In the genomic region with DNA sequence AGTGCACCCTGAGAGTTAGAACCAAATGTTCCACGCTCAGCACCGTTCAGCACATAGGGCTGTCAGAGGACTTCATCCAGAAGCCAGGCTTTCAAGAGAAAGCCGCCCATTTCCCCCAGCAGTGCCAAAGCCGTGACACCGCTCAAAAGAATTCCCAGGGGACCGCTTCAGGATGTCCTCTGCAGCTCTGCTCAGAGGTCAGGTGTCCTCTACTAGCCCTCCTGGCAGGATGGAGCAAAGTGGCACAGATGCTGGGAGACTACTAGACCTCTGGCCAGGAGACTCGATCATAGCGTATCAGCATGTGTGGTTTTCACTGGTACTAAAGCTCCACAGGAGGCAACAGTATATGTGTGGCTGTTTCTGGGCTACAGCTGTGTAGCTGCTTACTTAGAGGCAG, we compare ENCODE assay signal across 26 mouse cellular contexts. TPM values are rescaled to one million over a fixed set of nuclear protein-coding genes. Genes with fewer than 3 reads are reported as not detected.
A peak's percentile ranks its signal among the peaks of the same experiment; 100 is the strongest.
DNase-seq lines count a peak whose midpoint lies in the region; ATAC-seq and TF ChIP-seq lines count a peak whose summit lies in the region.
"Had no signal": no experiment of that assay in that cellular context is flagged by ENCODE, and none has a peak within 500 bp of the region (broad histone marks: within the 10 kb centered on the region; RNA-seq: fewer than 3 reads in every experiment).

No protein-coding gene starts in this region.

- DNase-seq in cerebellum, adult 9-10 months, result peak; percentile 13
- no peak for DNase-seq in cerebellum, postnatal 4 days (ENCODE audit: low spot score in 2 of 2)
- DNase-seq in kidney, adult 2 months, result peak; percentile 42
- peak; percentile 35 to 54 for DNase-seq in kidney, postnatal 25 days
- DNase-seq: adrenal gland, adult 2 months; adrenal gland, postnatal 36 days; cerebellum, adult 2 months; gastrocnemius, postnatal 10 days; gastrocnemius, postnatal 36 days; heart, postnatal 10 days; heart, postnatal 36 days had no signal

- no peak for TF ChIP-seq POLR2A in kidney, adult 2 months (IDR thresholded peaks at IDR 0.05; ENCODE audit: low read depth, low read length)

- H3K9ac ChIP-seq in kidney, embryonic 15.5 days, result no peak overlapping the region
- no peak overlapping the region for H3K9ac ChIP-seq in kidney, embryonic 14.5 days (ENCODE audit: low read depth, low read length)
- H3K9ac ChIP-seq: forebrain, embryonic 13.5 days; heart, embryonic 12.5 days; heart, embryonic 15.5 days; intestine, embryonic 15.5 days had no signal

- TF ChIP-seq CTCF in kidney, adult 2 months (conservative IDR thresholded peaks at IDR 0.05; ENCODE audit: insufficient read depth, insufficient read length, low read depth, low read length), result no peak

- no peaks in the 10 kb centered on the region for H3K36me3 ChIP-seq in kidney, adult 2 months (ENCODE audit: control insufficient read depth, insufficient read depth, low read length)
- peaks cover 14% of the 10 kb centered on the region for H3K36me3 ChIP-seq in kidney, embryonic 15.5 days
- 0 out of 2 replicates have a peak, but pooled peaks cover 4% of the 10 kb centered on the region for H3K36me3 ChIP-seq in kidney, embryonic 14.5 days (ENCODE audit: control insufficient read depth, insufficient read depth, low read length)

- H3K4me1 ChIP-seq in kidney, adult 2 months (ENCODE audit: control insufficient read depth, insufficient read depth, low read length), result no peaks in the 10 kb centered on the region
- peaks cover 28% of the 10 kb centered on the region for H3K4me1 ChIP-seq in kidney, embryonic 15.5 days
- no peaks in the 10 kb centered on the region for H3K4me1 ChIP-seq in kidney, embryonic 14.5 days (ENCODE audit: control insufficient read depth, insufficient read depth, low read length)
- H3K4me1 ChIP-seq: intestine, embryonic 15.5 days had no signal

- no peak for ATAC-seq in kidney, embryonic 15.5 days (replicated peaks; ENCODE audit: low FRiP score)
- ATAC-seq in kidney, embryonic 14.5 days (ENCODE audit: low FRiP score, low TSS enrichment), result no peak
- ATAC-seq: CD4-positive, CD25-positive, alpha-beta regulatory T cell, adult 4 months; forebrain, embryonic 13.5 days; forebrain, embryonic 16.5 days; hindbrain, embryonic 16.5 days; intestine, embryonic 15.5 days had no signal

- H3K27ac ChIP-seq in kidney, adult 2 months (ENCODE audit: insufficient read depth, low read depth, low read length), result no peak overlapping the region
- no peak overlapping the region for H3K27ac ChIP-seq in kidney, embryonic 15.5 days
- no peak overlapping the region for H3K27ac ChIP-seq in kidney, embryonic 14.5 days (ENCODE audit: low read depth, low read length)
- H3K27ac ChIP-seq: forebrain, embryonic 10.5 days; forebrain, embryonic 13.5 days; heart, embryonic 15.5 days; hindbrain, embryonic 10.5 days; hindbrain, embryonic 13.5 days; intestine, embryonic 15.5 days had no signal

- no peaks in the 10 kb centered on the region for H3K27me3 ChIP-seq in kidney, adult 2 months (replicated peaks; ENCODE audit: control insufficient read depth, insufficient read depth, low read length)
- H3K27me3 ChIP-seq in kidney, embryonic 15.5 days, result no peaks in the 10 kb centered on the region
- no peaks in the 10 kb centered on the region for H3K27me3 ChIP-seq in kidney, embryonic 14.5 days (ENCODE audit: control insufficient read depth, insufficient read depth, low read length)
- H3K27me3 ChIP-seq: forebrain, embryonic 13.5 days; heart, embryonic 12.5 days; heart, embryonic 15.5 days; hindbrain, embryonic 13.5 days; intestine, embryonic 15.5 days had no signal

- 71% methylated on average over 8 of the region's 8 CpGs for WGBS in kidney, adult 2 months
- WGBS in kidney, embryonic 15.5 days, result 81% methylated on average over 8 of the region's 8 CpGs
- WGBS in kidney, embryonic 14.5 days, result 85% methylated on average over 8 of the region's 8 CpGs

- H3K4me3 ChIP-seq in kidney, adult 2 months (ENCODE audit: insufficient read depth, low read depth, low read length), result no peak overlapping the region
- no peak overlapping the region for H3K4me3 ChIP-seq in kidney, embryonic 15.5 days (replicated peaks)
- no peak overlapping the region for H3K4me3 ChIP-seq in kidney, embryonic 14.5 days (ENCODE audit: low read length)
- H3K4me3 ChIP-seq: forebrain, embryonic 10.5 days; forebrain, embryonic 13.5 days; heart, embryonic 12.5 days; heart, embryonic 15.5 days; hindbrain, embryonic 10.5 days; hindbrain, embryonic 13.5 days; intestine, embryonic 15.5 days had no signal

- no peaks in the 10 kb centered on the region for H3K9me3 ChIP-seq in kidney, embryonic 15.5 days (replicated peaks)
- no peaks in the 10 kb centered on the region for H3K9me3 ChIP-seq in kidney, embryonic 14.5 days (ENCODE audit: control insufficient read depth, low read length)
- H3K9me3 ChIP-seq: forebrain, embryonic 10.5 days; forebrain, embryonic 13.5 days; heart, embryonic 12.5 days; heart, embryonic 15.5 days; hindbrain, embryonic 10.5 days; hindbrain, embryonic 13.5 days; intestine, embryonic 15.5 days had no signal

- H3K4me2 ChIP-seq in kidney, embryonic 15.5 days, result no peak overlapping the region
- H3K4me2 ChIP-seq in kidney, embryonic 14.5 days (replicated peaks; ENCODE audit: low read depth, low read length), result no peak overlapping the region
- H3K4me2 ChIP-seq: forebrain, embryonic 13.5 days; heart, embryonic 12.5 days; heart, embryonic 15.5 days; hindbrain, embryonic 13.5 days; intestine, embryonic 15.5 days had no signal

RNA-seq across cellular contexts. Expression of gene Atp6v0e2, which starts 2.5 kb away (rescaled TPM):
- 101 and 109 TPM in 2 replicates for polyA plus RNA-seq in kidney, adult 2 months (2012; rRNA removed)
- 28.0 and 29.6 TPM in 2 replicates for polyA plus RNA-seq in kidney, embryonic 15.5 days (2015; fragmentation: Nextera tagmentation; extraction: Ambion mirVana)
- 19.9 and 20.3 TPM in 2 replicates for polyA plus RNA-seq in kidney, embryonic 14.5 days (2014; fragmentation: Nextera tagmentation; extraction: Ambion mirVana)
- polyA plus RNA-seq: CD4-positive, CD25-positive, alpha-beta regulatory T cell, adult 4 months had no signal

RNA-seq across cellular contexts. Expression of gene Lrrc61, which starts 19.7 kb away (rescaled TPM):
- 35.3 and 36.5 TPM in 2 replicates for polyA plus RNA-seq in kidney, adult 2 months (2012; rRNA removed)
- 12.8 and 16.4 TPM in 2 replicates for polyA plus RNA-seq in kidney, embryonic 15.5 days (2015; fragmentation: Nextera tagmentation; extraction: Ambion mirVana)
- polyA plus RNA-seq in kidney, embryonic 14.5 days (2014; fragmentation: Nextera tagmentation; extraction: Ambion mirVana), result 4.4 and 9.7 TPM in 2 replicates

RNA-seq across cellular contexts. Expression of gene Rarres2, which starts 37.7 kb away (rescaled TPM):
- 87.9 and 89.2 TPM in 2 replicates for polyA plus RNA-seq in kidney, adult 2 months (2012; rRNA removed)
- polyA plus RNA-seq in kidney, embryonic 15.5 days (2015; fragmentation: Nextera tagmentation; extraction: Ambion mirVana), result 55.4 and 68.7 TPM in 2 replicates
- 44.2 and 59.0 TPM in 2 replicates for polyA plus RNA-seq in kidney, embryonic 14.5 days (2014; fragmentation: Nextera tagmentation; extraction: Ambion mirVana)

RNA-seq across cellular contexts. Expression of gene Gm45021, which starts 54.5 kb away (rescaled TPM):
- not detected in 2 replicates for polyA plus RNA-seq in kidney, adult 2 months (2012; rRNA removed)
- not detected in 2 replicates for polyA plus RNA-seq in kidney, embryonic 15.5 days (2015; fragmentation: Nextera tagmentation; extraction: Ambion mirVana)
- not detected in 2 replicates for polyA plus RNA-seq in kidney, embryonic 14.5 days (2014; fragmentation: Nextera tagmentation; extraction: Ambion mirVana)
- polyA plus RNA-seq: adrenal gland, adult 2 months; C2C12; CD4-positive, CD25-positive, alpha-beta regulatory T cell, adult 4 months; cerebellum, adult 2 months; embryonic facial prominence, embryonic 11.5 days; embryonic facial prominence, embryonic 14.5 days; forebrain, embryonic 10.5 days; forebrain, embryonic 13.5 days; forebrain, embryonic 16.5 days; heart, embryonic 12.5 days; heart, embryonic 15.5 days; hindbrain, embryonic 10.5 days; hindbrain, embryonic 16.5 days; intestine, embryonic 15.5 days had no signal

RNA-seq across cellular contexts. Expression of gene Repin1, which starts 58.8 kb away (rescaled TPM):
- polyA plus RNA-seq in kidney, adult 2 months (2012; rRNA removed), result 49.2 and 73.1 TPM in 2 replicates
- polyA plus RNA-seq in kidney, embryonic 15.5 days (2015; fragmentation: Nextera tagmentation; extraction: Ambion mirVana), result 43.8 and 47.3 TPM in 2 replicates
- 32.6 and 47.0 TPM in 2 replicates for polyA plus RNA-seq in kidney, embryonic 14.5 days (2014; fragmentation: Nextera tagmentation; extraction: Ambion mirVana)

Comparison
In these comparisons a context has a peak if more than half of its experiments do, and no peak if none do; other contexts are left out.
1. DNase-seq: peak in cerebellum, adult 9-10 months (single experiment), kidney, adult 2 months (single experiment) and kidney, postnatal 25 days (2 of 2); none in cerebellum, postnatal 4 days (0 of 2).